Mouse (Mus musculus) bone marrow macrophage, adult 2 months (primary cell): ENCODE results near the gene Col17a1.

Experiments
- CTCF ChIP-seq: IDR thresholded peaks from 2 replicates; pipeline ENCODE4 v1.5.1; 2012; ENCODE audit warnings: low read depth, mild to moderate bottlenecking, low read length, moderate library complexity
- POLR2A ChIP-seq: IDR thresholded peaks from 2 replicates; pipeline ENCODE4 v1.6.1; 2012; ENCODE audit warnings: mild to moderate bottlenecking, low read depth, low read length, borderline replicate concordance

- no peak for TF ChIP-seq CTCF
- TF ChIP-seq POLR2A: no peak
Measured at GRCm38 (mm10) chr19:47731931-47732330, 40.0 kb upstream of the Col17a1 start.
